Mouse (Mus musculus) liver, postnatal 0 days (tissue): ENCODE measurements around the gene Vcp. TPM values are rescaled to one million over a fixed set of nuclear protein-coding genes. Genes with fewer than 3 reads are reported as not detected.

Source experiments
- ATAC-seq: fragments of 200-750 bp; cut with Nextera tagmentation; 2 replicates; pipeline ENCODE4 v1.8.0; 2017; ENCODE audit warnings: mild to moderate bottlenecking, moderate library complexity
- DNase-seq: peaks from one replicate; pipeline ENCODE4 v3.0.0-alpha.2; 2016
- H3K27ac ChIP-seq: fragments of 300-500 bp; sonication (generic); 2 replicates; pipeline ENCODE4 v1.5.1; 2014; ENCODE audit warnings: antibody characterized with exemption, moderate library complexity, mild to moderate bottlenecking, low read depth
- H3K27me3 ChIP-seq: fragments of 300-500 bp; sonication (generic); 2 replicates; pipeline ENCODE4 v1.6.1; 2014; ENCODE audit warnings: low read length, control low read depth, mixed read lengths; ENCODE audit not compliant: insufficient read depth
- H3K36me3 ChIP-seq: fragments of 300-500 bp; sonication (generic); replicated peaks from 2 replicates; pipeline ENCODE4 v1.6.1; 2014; ENCODE audit warnings: mild to moderate bottlenecking, control low read depth, low read length, moderate library complexity, mixed read lengths; ENCODE audit not compliant: insufficient read depth
- H3K4me1 ChIP-seq: fragments of 300-500 bp; sonication (generic); 2 replicates; pipeline ENCODE4 v1.6.1; 2014; ENCODE audit warnings: antibody characterized with exemption, mild to moderate bottlenecking, control low read depth; ENCODE audit not compliant: insufficient read depth
- H3K4me2 ChIP-seq: fragments of 300-500 bp; sonication (generic); 2 replicates; pipeline ENCODE4 v1.6.1; 2014; ENCODE audit warnings: low read depth, mild to moderate bottlenecking, low read length, moderate library complexity, mixed read lengths
- H3K4me3 ChIP-seq: fragments of 300-500 bp; sonication (generic); 2 replicates; pipeline ENCODE4 v1.5.1; 2014; ENCODE audit warnings: low read depth, low read length
- H3K9ac ChIP-seq: fragments of 300-500 bp; sonication (generic); replicated peaks from 2 replicates; pipeline ENCODE4 v1.6.1; 2014; ENCODE audit warnings: mild to moderate bottlenecking, moderate library complexity
- H3K9me3 ChIP-seq: fragments of 300-500 bp; sonication (generic); 2 replicates; pipeline ENCODE4 v1.6.1; 2016; ENCODE audit warnings: mild to moderate bottlenecking, control low read depth, low read length, mixed read lengths
- CTCF ChIP-seq: sonication (generic); IDR thresholded peaks from 2 replicates; pipeline ENCODE4 v1.5.1; 2016; ENCODE audit warnings: antibody characterized with exemption, low read depth
- EP300 ChIP-seq: IDR thresholded peaks from 2 replicates; pipeline ENCODE4 v1.6.1; 2016; ENCODE audit warnings: antibody characterized with exemption, low read depth, mild to moderate bottlenecking
- WGBS: fragments of 180-500 bp; shearing (Covaris S2); extraction: QIAGEN DNeasy Blood & Tissue Kit; methylation state at CpG from one replicate; pipeline ENCODE4 v1.1.7; 2014; ENCODE audit not compliant: insufficient replicate concordance; 5-methylcytosine and 5-hydroxymethylcytosine counted together
- polyA plus RNA-seq: library from polyadenylated mRNA; unstranded; fragments of >200 nt; fragmentation: Nextera tagmentation; extraction: Ambion mirVana; gene quantifications from 2 replicates; pipeline ENCODE4 v1.2.1, GENCODE M21; 2015

Gene Vcp
- polyA plus RNA-seq, 1 experiment from 2014 or later = 145 TPM

DNA sequence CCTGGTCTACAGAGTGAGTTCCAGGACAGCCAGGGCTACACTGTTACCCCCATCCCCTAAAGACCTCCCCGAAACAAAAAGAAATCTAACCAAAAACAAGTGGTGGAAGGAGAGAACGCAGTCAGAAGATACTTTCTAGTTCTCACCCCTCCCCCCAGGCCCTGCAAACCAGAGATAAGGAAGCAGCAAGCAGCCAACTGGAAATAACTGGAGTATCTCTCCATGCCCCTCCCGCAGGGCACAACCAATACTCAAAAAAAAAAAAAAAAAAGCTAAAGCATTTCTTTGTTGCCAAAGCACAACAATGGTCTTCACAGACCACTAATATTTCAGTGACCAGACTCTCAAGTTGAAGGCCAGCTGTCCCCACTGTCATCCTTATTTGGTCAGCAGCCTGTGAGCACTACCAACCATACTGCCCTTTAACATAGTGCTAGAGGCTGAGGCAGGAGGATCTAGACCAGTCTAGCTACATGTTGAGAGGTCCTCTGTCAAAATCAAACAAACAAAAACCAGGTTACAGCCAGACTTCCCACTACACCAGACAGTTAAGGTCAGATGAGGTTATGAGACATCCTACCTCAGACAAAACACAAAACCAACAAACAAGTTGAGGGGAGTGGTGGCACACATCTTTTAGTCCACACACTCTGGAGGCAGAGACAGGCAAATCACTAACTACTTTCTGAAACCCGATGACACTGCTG lies 37.7 kb upstream of the Vcp start:
- Histone ChIP-seq H3K4me1 (peaks cover 37% of the 10 kb centered on the region), H3K4me2 (peak overlapping the region; percentile 84), H3K36me3 (peaks cover 31% of the 10 kb centered on the region), H3K27me3 (no peaks in the 10 kb centered on the region), H3K9me3 (no peaks in the 10 kb centered on the region), H3K9ac (peak overlapping the region; percentile 83), H3K27ac (peak overlapping the region; percentile 87), H3K4me3 (peak overlapping the region; percentile 68)
- TF ChIP-seq CTCF = no peak
- peak; percentile 96 for TF ChIP-seq EP300
- ATAC-seq (peak; percentile 40), DNase-seq (peak; percentile 84)
- WGBS = 16% methylated on average over 4 of the region's 4 CpGs

DNA sequence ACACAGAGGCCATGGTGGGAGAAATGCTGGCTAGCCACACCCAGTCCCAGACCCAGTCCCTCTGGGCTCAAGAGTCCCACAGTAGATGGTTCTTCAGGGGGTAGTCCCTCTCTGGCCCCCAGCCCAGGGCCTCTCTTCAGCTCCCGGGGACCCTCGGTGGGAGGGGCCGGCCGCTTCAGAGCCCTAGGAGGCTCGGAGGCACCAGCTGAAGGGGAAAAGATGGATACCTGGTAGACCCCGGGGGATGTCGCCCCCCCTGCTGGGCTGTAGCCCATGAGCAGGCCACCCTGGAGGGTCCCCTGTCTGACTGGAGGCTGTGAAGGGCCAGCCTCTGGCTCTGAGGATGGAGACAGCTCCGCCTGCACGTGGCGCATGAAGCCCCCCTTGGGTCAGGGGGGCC lies 36.0 kb upstream of the Vcp start:
- TF ChIP-seq CTCF (no peak), EP300 (no peak)
- Histone ChIP-seq H3K4me2 (peak overlapping the region; percentile 37; the same call in 1 of the 2 replicates), H3K9me3 (no peaks in the 10 kb centered on the region), H3K4me3 (no peak overlapping the region), H3K27ac (no peak overlapping the region), H3K9ac (no peak overlapping the region), H3K36me3 (peaks cover 31% of the 10 kb centered on the region), H3K27me3 (no peaks in the 10 kb centered on the region), H3K4me1 (peaks cover 37% of the 10 kb centered on the region)
- no peak for DNase-seq
- WGBS = 87% methylated on average over 10 of the region's 10 CpGs
- ATAC-seq = no peak

DNA sequence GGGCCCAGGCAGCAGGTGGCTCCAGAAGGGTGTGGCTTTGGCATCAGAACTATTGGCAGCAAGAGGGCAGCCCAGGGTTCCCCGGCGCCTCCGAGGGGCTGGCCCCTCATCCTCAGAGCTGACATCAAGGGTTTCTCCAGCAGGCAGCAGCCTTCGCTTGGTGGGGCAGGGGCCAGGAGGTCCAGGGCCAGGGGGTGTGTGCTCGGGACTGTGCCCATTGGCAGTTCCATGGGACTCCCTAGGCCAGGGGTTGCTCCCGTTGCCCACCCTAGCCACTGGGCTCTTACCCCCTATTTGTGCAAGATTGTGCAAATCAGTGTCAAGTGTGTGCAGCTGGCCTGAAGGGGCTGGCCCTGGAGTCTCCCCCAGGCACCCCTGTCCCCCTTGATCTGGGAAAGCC lies 35.5 kb upstream of the Vcp start:
- DNase-seq = no peak
- H3K27me3 ChIP-seq = no peaks in the 10 kb centered on the region
- no peak overlapping the region for H3K27ac ChIP-seq
- 65% methylated on average over 6 of the region's 6 CpGs for whole genome bisulfite sequencing
- H3K9me3 ChIP-seq = no peaks in the 10 kb centered on the region
- peaks cover 31% of the 10 kb centered on the region for H3K36me3 ChIP-seq
- no peak for ATAC-seq
- TF ChIP-seq CTCF (no peak), EP300 (no peak)
- H3K9ac ChIP-seq = no peak overlapping the region
- no peak overlapping the region for H3K4me3 ChIP-seq
- H3K4me2 ChIP-seq = no peak overlapping the region; the same call in 1 of the 2 replicates
- peaks cover 35% of the 10 kb centered on the region for H3K4me1 ChIP-seq

DNA sequence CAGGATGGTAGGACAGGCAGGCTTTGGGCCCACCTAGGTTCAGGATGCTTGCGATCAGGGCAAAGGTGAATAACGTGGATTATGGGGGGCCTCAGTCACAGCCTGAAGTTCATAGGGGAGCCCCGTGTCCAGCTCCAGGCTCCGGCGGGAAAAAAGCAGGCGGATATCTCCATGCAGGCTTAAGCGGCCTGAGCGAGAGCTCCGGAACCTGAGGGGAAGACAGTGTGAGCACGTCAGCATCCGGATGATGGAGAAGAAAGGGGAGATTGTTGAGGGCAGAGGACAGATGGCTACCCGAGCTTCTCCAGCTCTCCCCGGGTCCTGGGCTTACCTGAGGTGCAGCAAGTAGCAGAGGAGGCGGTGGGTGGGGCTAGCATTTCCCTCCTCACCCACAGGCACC lies 33.2 kb upstream of the Vcp start:
- 84% methylated on average over 14 of the region's 14 CpGs for WGBS
- no peak for TF ChIP-seq EP300
- TF ChIP-seq CTCF = no peak
- no peak overlapping the region for H3K4me2 ChIP-seq
- H3K27me3 ChIP-seq = no peaks in the 10 kb centered on the region
- peaks cover 29% of the 10 kb centered on the region for H3K4me1 ChIP-seq
- H3K27ac ChIP-seq = no peak overlapping the region
- no peaks in the 10 kb centered on the region for H3K9me3 ChIP-seq
- H3K9ac ChIP-seq = no peak overlapping the region
- ATAC-seq (no peak), DNase-seq (no peak)
- H3K36me3 ChIP-seq = peaks cover 43% of the 10 kb centered on the region
- no peak overlapping the region for H3K4me3 ChIP-seq

DNA sequence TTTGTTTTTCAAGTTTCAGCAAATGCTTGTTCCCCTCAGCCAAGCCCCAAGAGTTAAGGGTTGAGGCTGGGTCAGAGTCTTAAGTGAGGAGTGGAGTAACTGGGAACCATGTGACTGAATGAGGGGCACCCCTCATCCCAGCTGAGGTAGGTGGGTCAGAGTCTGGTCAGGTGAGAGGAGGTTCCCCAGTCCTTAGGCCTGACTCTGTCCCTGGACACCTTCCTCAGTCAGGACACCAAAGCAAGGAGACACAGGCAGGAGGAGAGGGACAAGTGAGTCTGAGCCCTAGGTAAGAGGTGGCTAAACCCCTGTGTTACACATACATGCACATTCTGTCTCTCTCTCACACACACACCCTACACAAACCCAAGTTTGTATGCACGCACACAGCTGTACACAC lies 32.2 kb upstream of the Vcp start:
- Histone ChIP-seq H3K4me1 (peaks cover 20% of the 10 kb centered on the region), H3K9ac (no peak overlapping the region), H3K9me3 (no peaks in the 10 kb centered on the region), H3K4me3 (no peak overlapping the region), H3K27ac (no peak overlapping the region), H3K27me3 (no peaks in the 10 kb centered on the region), H3K4me2 (no peak overlapping the region), H3K36me3 (peaks cover 50% of the 10 kb centered on the region)
- ATAC-seq (no peak), DNase-seq (no peak)
- WGBS = 82% methylated on average over 1 of the region's 1 CpGs
- TF ChIP-seq CTCF (no peak), EP300 (no peak)

DNA sequence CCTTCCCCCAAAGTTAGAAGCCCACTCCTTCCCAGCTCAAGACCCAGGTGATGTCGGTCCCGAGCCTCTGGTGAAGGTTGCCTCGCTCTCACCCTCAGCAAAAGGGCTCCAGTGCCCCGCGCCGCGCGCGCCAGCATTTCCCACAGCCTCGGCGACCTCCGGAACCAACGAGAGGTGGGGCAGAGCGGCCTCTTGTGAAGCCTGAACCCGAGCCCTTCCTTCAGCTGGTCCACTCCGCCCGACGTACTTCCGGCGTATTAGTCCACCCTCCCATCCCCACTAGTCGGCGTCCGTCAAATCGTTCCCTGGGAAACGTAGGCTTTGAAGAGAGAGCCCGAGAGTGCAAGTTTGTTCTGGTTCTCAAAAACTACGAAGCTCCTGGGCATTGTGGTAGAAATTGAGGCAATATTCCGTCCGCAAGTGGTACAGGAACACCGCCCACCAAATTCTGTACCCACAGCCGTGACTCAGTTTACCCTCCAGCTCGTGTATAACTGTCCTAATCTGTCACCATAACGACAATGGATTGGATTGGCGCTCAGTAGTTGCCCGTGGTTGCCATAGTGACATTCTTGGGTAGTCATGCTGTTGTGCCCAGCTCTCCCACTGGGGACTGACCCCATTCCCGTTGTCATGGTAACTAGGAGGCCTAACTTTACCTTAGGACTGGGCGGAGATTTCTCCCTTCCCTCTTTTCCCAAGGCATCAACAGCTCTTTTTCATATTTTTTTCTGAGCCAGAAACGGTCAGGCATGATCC lies 31.1 kb upstream of the Vcp start, which contains the start of gene Stoml2:
TSS of gene Stoml2 (minus strand) at position 474 of the 759 bp plus-strand sequence.
- peaks cover 56% of the 10 kb centered on the region for H3K36me3 ChIP-seq
- ATAC-seq (peak; percentile 98), DNase-seq (peak; percentile 93)
- no peak; the same call in 1 of the 2 replicates for TF ChIP-seq EP300
- TF ChIP-seq CTCF = peak; percentile 72
- H3K4me1 ChIP-seq = peaks cover 13% of the 10 kb centered on the region; the same call in 1 of the 2 replicates
- no peaks in the 10 kb centered on the region for H3K9me3 ChIP-seq
- H3K27ac ChIP-seq = peak within 1 kb of the TSS; percentile 79
- no peaks in the 10 kb centered on the region for H3K27me3 ChIP-seq
- H3K4me2 ChIP-seq = peak within 1 kb of the TSS; percentile 82
- H3K4me3 ChIP-seq = peak within 1 kb of the TSS; percentile 79
- H3K9ac ChIP-seq = peak within 1 kb of the TSS; percentile 86
- 2% methylated on average over 38 of the region's 38 CpGs for WGBS
